Mouse (Mus musculus) kidney, embryonic 14.5 days (tissue): ENCODE results near the gene Olfr1209. TPM values are rescaled to one million over a fixed set of nuclear protein-coding genes. Genes with fewer than 3 reads are reported as not detected.

Source experiments
- ATAC-seq: fragments of 200-750 bp; cut with Nextera tagmentation; 2 replicates; pipeline ENCODE4 v1.8.0; 2017; ENCODE audit warnings: moderate number of reproducible peaks, mild to moderate bottlenecking, moderate TSS enrichment, moderate library complexity; ENCODE audit not compliant: low FRiP score, low TSS enrichment
- H3K27ac ChIP-seq: fragments of 300-500 bp; sonication (generic); 2 replicates; pipeline ENCODE4 v1.5.1; 2014; ENCODE audit warnings: low read depth, mild to moderate bottlenecking, low read length, moderate library complexity, mixed read lengths
- H3K27me3 ChIP-seq: fragments of 300-500 bp; sonication (generic); 2 replicates; pipeline ENCODE4 v1.6.1; 2014; ENCODE audit warnings: mild to moderate bottlenecking, low read length; ENCODE audit not compliant: control insufficient read depth, insufficient read depth
- H3K36me3 ChIP-seq: fragments of 300-500 bp; sonication (generic); 2 replicates; pipeline ENCODE4 v1.6.1; 2014; ENCODE audit warnings: low read length, mixed read lengths; ENCODE audit not compliant: control insufficient read depth, insufficient read depth
- H3K4me1 ChIP-seq: fragments of 300-500 bp; sonication (generic); 2 replicates; pipeline ENCODE4 v1.6.1; 2014; ENCODE audit warnings: low read length, mixed read lengths; ENCODE audit not compliant: control insufficient read depth, insufficient read depth
- H3K4me2 ChIP-seq: fragments of 300-500 bp; sonication (generic); replicated peaks from 2 replicates; pipeline ENCODE4 v1.6.1; 2014; ENCODE audit warnings: low read depth, mild to moderate bottlenecking, low read length
- H3K4me3 ChIP-seq: fragments of 300-500 bp; sonication (generic); 2 replicates; pipeline ENCODE4 v1.5.1; 2014; ENCODE audit warnings: mild to moderate bottlenecking, low read length
- H3K9ac ChIP-seq: fragments of 300-500 bp; sonication (generic); 2 replicates; pipeline ENCODE4 v1.6.1; 2014; ENCODE audit warnings: low read depth, mild to moderate bottlenecking, low read length, moderate library complexity
- H3K9me3 ChIP-seq: fragments of 300-500 bp; sonication (generic); 2 replicates; pipeline ENCODE4 v1.6.1; 2016; ENCODE audit warnings: low read length; ENCODE audit not compliant: control insufficient read depth
- WGBS: fragments of 180-500 bp; shearing (Covaris S2); extraction: QIAGEN DNeasy Blood & Tissue Kit; methylation state at CpG from one replicate; pipeline ENCODE4 v1.1.7; 2014; 5-methylcytosine and 5-hydroxymethylcytosine counted together
- polyA plus RNA-seq: library from polyadenylated mRNA; unstranded; fragments of >200 nt; fragmentation: Nextera tagmentation; extraction: Ambion mirVana; gene quantifications from 2 replicates; pipeline ENCODE4 v1.2.1, GENCODE M21; 2014

Gene Olfr1209
- not detected in 2 replicates for polyA plus RNA-seq

- Histone ChIP-seq H3K4me1 (no peaks in the 10 kb centered on the region), H3K27me3 (no peaks in the 10 kb centered on the region), H3K9ac (no peak within 1 kb of the TSS), H3K9me3 (no peaks in the 10 kb centered on the region), H3K4me3 (no peak within 1 kb of the TSS), H3K36me3 (no peaks in the 10 kb centered on the region), H3K27ac (no peak within 1 kb of the TSS), H3K4me2 (no peak within 1 kb of the TSS)
- 92% methylated on average over 3 of the region's 3 CpGs for WGBS
- ATAC-seq = no peak
Measured at GRCm38 (mm10) chr2:88915057-88915456, at the start of gene Olfr1209. Olfr1209 (minus strand) TSS chr2:88915157.

DNA sequence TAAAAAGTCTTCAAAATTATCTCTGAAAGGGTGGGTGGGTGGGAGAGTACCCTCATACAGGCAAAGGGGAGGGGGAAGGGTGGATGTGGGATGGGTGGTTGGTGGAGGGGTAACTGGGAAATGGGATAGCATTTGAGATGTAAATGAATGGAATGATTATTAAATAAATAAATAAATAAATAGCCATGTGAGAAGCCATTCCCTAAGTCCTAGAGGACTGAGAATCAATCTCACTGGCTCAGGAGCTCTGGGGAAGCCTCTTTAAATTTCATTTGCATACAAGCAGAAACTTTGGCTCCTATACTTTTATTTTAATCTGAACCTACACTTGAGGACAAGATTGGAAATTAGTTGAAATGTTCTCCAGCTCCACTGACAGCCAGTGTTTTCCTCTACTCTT lies 38.7 kb upstream of the Olfr1209 start, which contains the start of gene Olfr1212:
Gene Olfr1212, plus strand, starts transcription at position 301 of the 400 bp plus-strand sequence.
- Histone ChIP-seq H3K4me2 (no peak within 1 kb of the TSS), H3K4me3 (no peak within 1 kb of the TSS)
- no peak for ATAC-seq

DNA sequence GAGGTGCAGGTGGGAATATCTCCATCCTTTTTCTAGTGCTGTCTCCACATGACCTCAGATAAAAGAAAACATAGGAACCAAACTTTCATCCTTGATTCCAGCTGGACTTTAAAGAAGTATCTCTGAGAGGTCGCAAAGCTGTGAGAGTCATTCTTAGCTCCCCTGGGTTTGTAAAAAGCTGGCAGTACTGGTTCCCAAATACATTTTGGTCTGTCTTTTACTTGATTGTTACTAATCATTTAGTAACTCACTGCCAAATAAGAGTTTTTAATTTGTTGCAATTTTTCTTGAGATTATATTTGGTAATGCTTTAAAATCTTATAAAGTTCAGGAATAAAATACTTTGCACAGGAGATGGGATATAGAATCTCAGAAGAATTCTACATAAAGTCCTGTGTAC lies 23.1 kb upstream of the Olfr1209 start, which contains the start of gene Olfr1211:
Gene Olfr1211, minus strand, starts transcription at position 101 of the 400 bp plus-strand sequence.
- Histone ChIP-seq H3K27ac (no peak within 1 kb of the TSS), H3K9me3 (no peaks in the 10 kb centered on the region), H3K4me1 (no peaks in the 10 kb centered on the region), H3K9ac (no peak within 1 kb of the TSS), H3K4me2 (no peak within 1 kb of the TSS), H3K36me3 (no peaks in the 10 kb centered on the region), H3K4me3 (no peak within 1 kb of the TSS), H3K27me3 (no peaks in the 10 kb centered on the region)
- ATAC-seq = no peak
- 100% methylated on average over 1 of the region's 1 CpGs for WGBS

More for the DNA sequence above, 38.7 kb upstream of the Olfr1209 start, which contains the start of gene Olfr1212:
- H3K9ac ChIP-seq = no peak within 1 kb of the TSS
- no peaks in the 10 kb centered on the region for H3K36me3 ChIP-seq
- no peaks in the 10 kb centered on the region for H3K4me1 ChIP-seq
- no peak within 1 kb of the TSS for H3K27ac ChIP-seq
- no peaks in the 10 kb centered on the region for H3K27me3 ChIP-seq
- H3K9me3 ChIP-seq = no peaks in the 10 kb centered on the region

DNA sequence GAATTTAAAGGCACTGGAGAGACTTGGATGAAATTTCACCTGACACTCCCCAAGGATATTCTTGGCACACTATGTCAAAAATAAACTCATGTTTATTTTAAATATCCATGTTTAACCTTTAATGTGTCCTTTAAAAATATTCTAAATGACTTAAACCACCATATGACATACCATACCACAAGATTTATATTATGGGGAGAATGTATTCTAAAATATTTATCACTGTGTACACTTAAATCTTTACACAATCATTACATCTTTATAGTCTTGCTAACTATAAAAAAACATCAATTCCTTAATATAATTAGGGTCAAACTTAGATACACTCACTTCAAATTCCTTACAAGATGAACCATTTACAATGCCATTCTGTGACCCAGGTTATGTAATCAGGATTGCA lies 12.7 kb downstream of the Olfr1209 start, which contains the start of gene Olfr1208:
Gene Olfr1208, minus strand, starts transcription at position 101 of the 400 bp plus-strand sequence.
- Histone ChIP-seq H3K36me3 (no peaks in the 10 kb centered on the region), H3K4me2 (no peak within 1 kb of the TSS), H3K9me3 (no peaks in the 10 kb centered on the region), H3K4me1 (no peaks in the 10 kb centered on the region), H3K9ac (no peak within 1 kb of the TSS), H3K4me3 (no peak within 1 kb of the TSS), H3K27me3 (no peaks in the 10 kb centered on the region), H3K27ac (no peak within 1 kb of the TSS)
- no peak for ATAC-seq

DNA sequence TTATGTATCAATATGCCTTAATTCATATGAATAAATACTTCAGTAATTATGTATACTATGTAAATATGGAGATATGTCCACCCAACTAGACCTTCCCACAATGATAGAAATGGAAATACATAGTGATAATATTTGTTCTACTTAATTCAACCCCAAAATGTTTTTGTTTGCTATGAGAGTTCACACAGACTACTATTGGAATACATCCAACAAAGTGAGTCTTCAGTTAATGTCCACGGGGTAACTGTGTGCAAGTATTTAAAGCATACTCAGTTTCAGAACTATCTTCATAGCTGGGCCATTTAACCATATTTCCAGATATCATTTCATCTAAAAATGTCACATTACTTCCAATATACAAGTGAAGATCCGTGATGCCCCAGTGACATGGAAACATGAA lies 52.0 kb downstream of the Olfr1209 start, which contains the start of gene Olfr1206:
Gene Olfr1206, plus strand, starts transcription at position 301 of the 400 bp plus-strand sequence.
- Histone ChIP-seq H3K4me1 (no peaks in the 10 kb centered on the region), H3K27ac (no peak within 1 kb of the TSS), H3K4me2 (no peak within 1 kb of the TSS), H3K27me3 (no peaks in the 10 kb centered on the region), H3K9me3 (no peaks in the 10 kb centered on the region), H3K4me3 (no peak within 1 kb of the TSS), H3K36me3 (no peaks in the 10 kb centered on the region), H3K9ac (no peak within 1 kb of the TSS)
- 86% methylated on average over 2 of the region's 2 CpGs for WGBS
- ATAC-seq = no peak

Other genes with a start within 250 kb of the Olfr1209 start
- not detected in 2 replicates for gene Olfr1193, start 239.5 kb downstream of the Olfr1209 start, polyA plus RNA-seq
- gene Olfr1195, start 226.0 kb downstream of the Olfr1209 start, polyA plus RNA-seq = not detected in 2 replicates
- not detected in 2 replicates for gene Olfr1196, start 210.6 kb downstream of the Olfr1209 start, polyA plus RNA-seq
- gene Olfr1197, start 182.8 kb downstream of the Olfr1209 start, polyA plus RNA-seq = not detected in 2 replicates
- gene Olfr1198, start 163.8 kb downstream of the Olfr1209 start, polyA plus RNA-seq = not detected in 2 replicates
- not detected in 2 replicates for gene Olfr1199, start 154.7 kb downstream of the Olfr1209 start, polyA plus RNA-seq
- not detected in 2 replicates for gene Olfr1200, start 144.7 kb downstream of the Olfr1209 start, polyA plus RNA-seq
- not detected in 2 replicates for gene Olfr1201, start 122.1 kb downstream of the Olfr1209 start, polyA plus RNA-seq
- gene Olfr1202, start 100.7 kb downstream of the Olfr1209 start, polyA plus RNA-seq = not detected in 2 replicates
- gene Olfr1205, start 85.4 kb downstream of the Olfr1209 start, polyA plus RNA-seq = not detected in 2 replicates
- gene Olfr1204, start 65.9 kb downstream of the Olfr1209 start, polyA plus RNA-seq = not detected in 2 replicates
- gene Olfr1206, start 51.9 kb downstream of the Olfr1209 start, polyA plus RNA-seq = not detected in 2 replicates
- not detected in 2 replicates for gene Olfr1208, start 12.8 kb downstream of the Olfr1209 start, polyA plus RNA-seq
- not detected in 2 replicates for gene Olfr1211, start 23.0 kb upstream of the Olfr1209 start, polyA plus RNA-seq
- not detected in 2 replicates for gene Olfr1212, start 38.8 kb upstream of the Olfr1209 start, polyA plus RNA-seq
- gene Gm13762, start 65.1 kb upstream of the Olfr1209 start, polyA plus RNA-seq = not detected in 2 replicates
- gene Olfr1214, start 77.5 kb upstream of the Olfr1209 start, polyA plus RNA-seq = not detected in 2 replicates
- not detected in 2 replicates for gene Olfr1215, start 91.8 kb upstream of the Olfr1209 start, polyA plus RNA-seq
- gene Olfr1216, start 103.2 kb upstream of the Olfr1209 start, polyA plus RNA-seq = not detected in 2 replicates
- gene Olfr1217, start 116.9 kb upstream of the Olfr1209 start, polyA plus RNA-seq = not detected in 2 replicates
- not detected in 2 replicates for gene Olfr1218, start 146.0 kb upstream of the Olfr1209 start, polyA plus RNA-seq
- not detected in 2 replicates for gene Olfr1219, start 168.4 kb upstream of the Olfr1209 start, polyA plus RNA-seq
- not detected in 2 replicates for gene Olfr1220, start 191.7 kb upstream of the Olfr1209 start, polyA plus RNA-seq
- not detected in 2 replicates for gene Olfr1221, start 202.1 kb upstream of the Olfr1209 start, polyA plus RNA-seq
- gene Olfr1222, start 217.9 kb upstream of the Olfr1209 start, polyA plus RNA-seq = not detected in 2 replicates
- gene Olfr1223, start 236.4 kb upstream of the Olfr1209 start, polyA plus RNA-seq = not detected in 2 replicates
- gene Olfr1224-ps1, start 248.9 kb upstream of the Olfr1209 start, polyA plus RNA-seq = not detected in 2 replicates